Mouse (Mus musculus) cerebellum, postnatal 10 days (tissue): ENCODE measurements at regions not wholly inside any gene's neighbourhood (a gene's known extent, or its start where the extent isn't known, plus 50 kb on each side); places are given as distances from the start of the nearest gene placed in this dataset.

ENCODE experiments used
- DNase-seq, 2 experiments: peaks; one replicate each; pipeline ENCODE4 v3.0.0; 2021; ENCODE audit warnings: mixed read lengths in 2 of 2

GRCm38 (mm10) chr5:73881941-73882340 lies 186.3 kb downstream of the Usp46 start:
- DNase-seq = peak; percentile 65 to 70

- DNase-seq = peak; percentile 59 to 68
These were observed 183.2 kb downstream of the Usp46 start for GRCm38 (mm10) chr5:73884998-73885397.

GRCm38 (mm10) chr5:73885691-73886090 lies 182.5 kb downstream of the Usp46 start:
- DNase-seq = no peak

DNA sequence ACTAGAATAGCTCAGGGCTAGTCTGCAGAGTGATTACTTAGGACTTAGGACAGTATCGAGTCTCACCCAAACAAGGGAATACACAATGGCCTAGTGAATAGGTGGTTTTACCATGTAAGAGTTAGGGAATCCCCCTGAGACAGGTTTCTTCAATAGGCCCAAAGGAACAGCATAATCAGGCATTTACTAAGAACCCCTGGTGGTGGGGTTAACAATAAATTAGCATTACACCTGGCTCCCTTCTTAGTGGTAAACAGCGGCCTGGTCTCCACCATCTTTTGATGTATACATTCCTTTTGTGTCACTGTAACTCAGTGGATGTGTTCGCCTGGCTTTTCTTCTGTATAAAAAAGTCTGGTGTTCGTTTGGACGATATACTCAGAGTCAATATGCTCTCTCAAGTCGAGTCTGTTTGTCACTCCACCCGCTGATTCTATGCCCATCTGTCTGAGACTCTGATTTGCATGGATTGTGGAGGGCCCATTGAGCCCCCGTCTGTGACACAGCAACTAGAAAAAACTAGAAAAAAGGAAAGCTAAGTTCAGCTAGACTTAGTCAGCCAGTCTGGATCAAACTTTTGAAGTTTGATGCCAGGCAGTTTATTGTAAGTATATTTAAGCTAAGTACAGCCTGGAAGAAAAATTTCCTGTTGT lies 180.8 kb downstream of the Usp46 start:
- DNase-seq = no peak

GRCm38 (mm10) chr5:73888391-73888790 lies 179.8 kb downstream of the Usp46 start:
- DNase-seq = no peak

GRCm38 (mm10) chr5:73889342-73889741 lies 178.9 kb downstream of the Usp46 start:
- DNase-seq = no peak

- DNase-seq = peak; percentile 11 to 25
These were observed 177.3 kb downstream of the Usp46 start for GRCm38 (mm10) chr5:73890942-73891341.

DNA sequence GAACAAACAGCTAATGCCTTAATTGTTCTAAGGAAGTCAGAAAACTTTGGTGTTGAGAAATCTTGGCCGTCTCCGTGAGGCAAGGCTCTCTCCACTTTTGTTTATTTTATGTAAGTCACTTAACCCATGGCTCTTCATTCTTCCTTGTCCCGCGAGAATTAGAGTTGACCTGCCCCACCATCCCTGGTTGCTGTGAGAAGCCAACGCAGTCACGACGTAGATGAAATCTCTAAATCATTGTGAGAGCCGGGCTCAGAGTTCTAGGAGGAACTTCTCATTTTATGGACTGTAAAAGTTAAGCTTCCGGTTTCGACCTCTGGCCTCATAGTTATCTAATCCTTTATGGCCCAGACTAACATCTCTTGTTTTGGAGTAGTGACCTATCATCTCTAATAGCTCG lies 176.6 kb downstream of the Usp46 start:
- no peak for DNase-seq

GRCm38 (mm10) chr5:73892440-73893225 lies 175.6 kb downstream of the Usp46 start:
- DNase-seq = no peak

GRCm38 (mm10) chr5:73895186-73895585 lies 173.0 kb downstream of the Usp46 start:
- no peak for DNase-seq

DNA sequence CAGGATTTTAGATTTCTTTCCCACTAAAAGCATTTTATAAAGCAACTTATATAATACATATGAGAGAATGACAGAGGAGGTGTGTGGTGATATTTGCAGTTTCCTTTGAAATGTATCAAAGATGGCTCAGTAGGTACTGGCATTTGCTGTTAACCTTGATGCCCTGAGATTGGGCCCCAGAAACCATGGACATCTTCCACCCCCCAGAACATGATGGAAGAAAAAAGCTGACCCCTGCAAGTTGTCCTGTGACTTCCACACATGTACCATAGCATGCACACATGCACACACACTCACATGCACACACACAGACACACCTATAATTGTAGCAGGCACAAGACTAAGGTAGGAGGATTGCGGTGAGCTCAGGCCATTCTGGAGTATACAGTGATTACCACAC lies 171.4 kb downstream of the Usp46 start:
- DNase-seq = no peak

DNA sequence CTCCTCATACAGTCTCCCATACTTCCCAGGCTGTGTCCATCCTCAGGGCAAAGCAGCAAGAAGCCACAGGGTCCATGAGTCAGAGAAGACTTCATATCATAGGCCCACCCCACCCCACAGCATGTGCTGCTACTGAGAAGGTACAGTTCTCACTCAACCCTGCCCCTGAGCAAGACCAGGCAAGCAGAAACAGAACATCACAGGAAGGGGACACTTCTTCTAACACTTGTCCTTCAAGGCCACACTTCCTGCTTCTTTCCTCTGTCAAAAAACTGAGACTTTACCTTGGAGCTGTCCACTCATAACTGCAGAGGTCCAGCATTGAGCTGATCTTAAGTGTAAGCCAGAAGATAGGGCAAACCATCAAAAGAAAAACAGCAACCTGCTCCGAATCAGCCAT lies 166.6 kb downstream of the Usp46 start:
- no peak for DNase-seq

DNA sequence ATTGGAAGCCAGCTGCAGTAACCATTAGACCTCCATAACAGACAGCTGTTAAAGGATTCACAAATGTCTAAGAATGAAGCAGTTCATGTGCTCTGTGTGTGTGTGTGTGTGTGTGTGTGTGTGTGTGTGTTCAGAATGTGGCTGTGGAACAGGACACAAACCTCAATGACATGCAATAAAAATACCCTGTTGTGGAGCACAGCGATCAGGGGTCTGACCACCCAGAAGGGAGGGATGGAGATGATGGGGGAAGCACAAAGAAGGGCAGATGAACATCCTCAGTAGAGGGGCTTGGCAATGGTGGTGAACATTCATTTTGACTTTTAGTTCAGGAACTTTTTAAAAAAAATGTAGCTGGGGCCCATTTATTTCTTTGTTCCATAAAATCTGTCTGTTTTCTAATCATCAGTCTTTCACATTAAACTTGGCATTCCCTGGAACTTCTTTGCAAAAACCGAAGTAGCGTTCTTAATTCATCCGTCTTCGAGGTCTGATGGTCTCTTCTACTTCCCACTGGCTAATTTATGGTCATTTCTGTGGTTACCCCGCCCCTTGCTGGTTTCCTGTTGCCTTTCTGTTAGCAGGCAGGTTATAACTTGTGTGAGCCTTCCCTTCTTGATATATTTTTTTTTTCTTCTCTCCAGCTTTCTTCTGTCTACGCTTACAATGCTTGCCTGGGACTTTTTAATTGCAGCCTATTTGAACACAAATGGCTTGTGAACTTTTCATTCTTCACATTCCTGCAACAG lies 165.6 kb downstream of the Usp46 start:
- no peak for DNase-seq

DNA sequence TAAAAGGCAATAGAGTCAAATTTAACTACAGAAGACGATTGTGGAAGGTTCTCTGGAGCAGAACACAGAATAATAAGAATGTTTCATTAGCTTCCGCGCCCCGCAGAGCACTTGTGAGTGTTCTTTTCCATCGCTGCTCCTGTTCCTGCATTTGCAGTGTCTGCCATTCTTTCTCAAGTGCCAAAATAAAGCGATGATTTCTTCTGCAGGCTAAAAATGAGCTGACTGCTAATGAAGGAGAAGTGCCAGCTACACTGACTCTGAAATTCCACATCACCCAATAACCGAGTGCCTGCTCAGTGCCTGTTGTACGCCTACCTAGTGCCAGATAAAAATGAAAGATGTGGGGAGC lies 165.0 kb downstream of the Usp46 start:
- DNase-seq = peak in 1 of 2 experiments; percentile 9

- no peak for DNase-seq
These were observed 164.0 kb downstream of the Usp46 start for GRCm38 (mm10) chr5:73904146-73904811.

DNA sequence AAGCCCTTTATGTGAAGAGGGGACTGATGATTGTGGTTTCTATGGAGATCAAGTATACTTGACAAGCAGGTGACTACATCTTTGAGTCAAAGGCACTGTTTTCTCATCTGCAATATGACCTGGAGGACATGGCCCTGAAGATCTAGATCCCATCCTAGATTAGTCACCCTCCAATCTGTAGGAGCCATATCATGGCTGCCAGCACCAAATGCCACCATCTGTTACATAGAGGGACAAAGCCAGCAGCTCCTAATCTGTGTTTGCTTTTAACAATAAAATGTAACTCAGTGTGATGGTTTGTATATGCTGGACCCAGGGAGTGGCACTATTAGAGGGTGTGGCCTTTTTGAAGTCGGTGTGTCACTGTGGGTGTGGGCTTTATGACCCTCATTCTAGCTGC lies 156.1 kb downstream of the Usp46 start:
- peak; percentile 29 to 37 for DNase-seq

- DNase-seq = peak; percentile 56 to 73
These were observed 155.1 kb downstream of the Usp46 start for GRCm38 (mm10) chr5:73913116-73913515.

GRCm38 (mm10) chr5:73918011-73918410 lies 150.2 kb downstream of the Usp46 start:
- no peak for DNase-seq

- peak; percentile 30 to 37 for DNase-seq
These were observed 148.3 kb downstream of the Usp46 start for GRCm38 (mm10) chr5:73919936-73920335.

GRCm38 (mm10) chr5:73927534-73927933 lies 140.7 kb downstream of the Usp46 start:
- DNase-seq = no peak

DNA sequence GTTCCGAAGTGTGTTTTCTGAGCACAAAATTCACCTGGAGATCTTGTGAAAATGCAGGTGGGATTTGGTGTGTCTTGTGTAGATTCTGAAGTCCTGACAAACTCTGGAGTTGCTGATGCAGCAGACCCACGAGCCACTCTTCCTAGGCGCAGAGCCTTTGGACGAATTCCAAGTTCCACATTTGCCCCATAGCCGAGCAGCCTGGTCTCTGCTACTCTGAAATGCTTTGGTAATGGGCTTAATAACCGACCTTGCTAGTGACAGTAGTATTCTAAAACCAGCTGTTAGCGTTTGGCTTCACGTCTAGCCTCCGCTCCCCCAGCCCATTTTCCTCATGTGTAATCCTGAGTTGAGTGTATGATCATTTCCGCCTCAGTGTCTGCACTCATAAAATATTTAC lies 139.5 kb downstream of the Usp46 start:
- DNase-seq = no peak

- no peak for DNase-seq
These were observed 138.0 kb downstream of the Usp46 start for GRCm38 (mm10) chr5:73930205-73930604.

GRCm38 (mm10) chr5:73937799-73938198 lies 130.4 kb downstream of the Usp46 start:
- peak; percentile 65 to 69 for DNase-seq
